Mouse (Mus musculus) lung, embryonic 14.5 days (tissue): ENCODE measurements around the gene Magi3. TPM values are rescaled to one million over a fixed set of nuclear protein-coding genes. Genes with fewer than 3 reads are reported as not detected.

ENCODE experiments used
- ATAC-seq: fragments of 200-750 bp; cut with Nextera tagmentation; 2 replicates; pipeline ENCODE4 v1.8.0; 2017; ENCODE audit warnings: mild to moderate bottlenecking, moderate TSS enrichment, moderate library complexity; ENCODE audit not compliant: insufficient read depth
- DNase-seq: peaks from one replicate; pipeline ENCODE4 v3.0.0-alpha.2; 2015
- H3K27ac ChIP-seq: fragments of 300-500 bp; sonication (generic); 2 replicates; pipeline ENCODE4 v1.5.1; 2014; ENCODE audit warnings: low read depth, mild to moderate bottlenecking, moderate library complexity
- H3K27me3 ChIP-seq: fragments of 300-500 bp; sonication (generic); 2 replicates; pipeline ENCODE4 v1.6.1; 2014; ENCODE audit warnings: low read length, control low read depth; ENCODE audit not compliant: insufficient read depth
- H3K36me3 ChIP-seq: fragments of 300-500 bp; sonication (generic); 2 replicates; pipeline ENCODE4 v1.6.1; 2014; ENCODE audit warnings: control low read depth; ENCODE audit not compliant: insufficient read depth
- H3K4me1 ChIP-seq: fragments of 300-500 bp; sonication (generic); 2 replicates; pipeline ENCODE4 v1.6.1; 2014; ENCODE audit warnings: antibody characterized with exemption, control low read depth; ENCODE audit not compliant: insufficient read depth
- H3K4me2 ChIP-seq: fragments of 300-500 bp; sonication (generic); 2 replicates; pipeline ENCODE4 v1.6.1; 2014; ENCODE audit warnings: mild to moderate bottlenecking
- H3K4me3 ChIP-seq: fragments of 300-500 bp; sonication (generic); 2 replicates; pipeline ENCODE4 v1.5.1; 2014; ENCODE audit warnings: low read depth, low read length
- H3K9ac ChIP-seq: fragments of 300-500 bp; sonication (generic); 2 replicates; pipeline ENCODE4 v1.6.1; 2014
- H3K9me3 ChIP-seq: fragments of 300-500 bp; sonication (generic); 2 replicates; pipeline ENCODE4 v1.6.1; 2016; ENCODE audit warnings: low read depth, low read length, control low read depth
- CTCF ChIP-seq: IDR thresholded peaks from 2 replicates; pipeline ENCODE4 v1.5.1; 2016; ENCODE audit warnings: antibody characterized with exemption, low read depth
- WGBS: fragments of 180-500 bp; shearing (Covaris S2); extraction: QIAGEN DNeasy Blood & Tissue Kit; methylation state at CpG from one replicate; pipeline ENCODE4 v1.1.7; 2014; 5-methylcytosine and 5-hydroxymethylcytosine counted together
- polyA plus RNA-seq: library from polyadenylated mRNA; unstranded; fragments of >200 nt; fragmentation: Nextera tagmentation; extraction: Ambion mirVana; gene quantifications from 2 replicates; pipeline ENCODE4 v1.2.1, GENCODE M21; 2014

Magi3 gene
- polyA plus RNA-seq, 1 experiment from 2014 or later, result 9.6 TPM

DNA sequence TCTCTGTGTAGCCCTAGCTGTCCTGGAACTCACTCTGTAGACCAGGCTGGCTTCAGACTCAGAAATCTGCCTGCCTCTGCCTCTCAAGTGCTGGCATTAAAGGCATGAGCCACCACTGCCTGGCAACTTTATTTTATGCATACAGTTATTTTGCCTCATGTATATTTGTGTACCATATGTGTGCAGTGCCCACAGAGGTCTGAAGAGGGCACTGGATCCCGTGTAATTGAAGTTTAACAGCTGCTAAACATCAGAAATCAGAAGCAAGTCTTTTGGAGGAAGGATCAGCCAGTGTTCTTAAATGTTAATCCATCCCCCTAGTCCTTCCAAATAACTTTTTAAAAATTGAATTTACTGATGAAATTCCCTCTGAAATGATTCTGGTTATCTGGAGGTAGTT lies 125.5 kb downstream of the Magi3 start:
- Histone ChIP-seq H3K4me2 (no peak overlapping the region), H3K27ac (no peak overlapping the region), H3K4me1 (peaks cover 3% of the 10 kb centered on the region; the same call in 1 of the 2 replicates), H3K9me3 (no peaks in the 10 kb centered on the region), H3K9ac (no peak overlapping the region), H3K36me3 (no peaks in the 10 kb centered on the region), H3K27me3 (no peaks in the 10 kb centered on the region), H3K4me3 (no peak overlapping the region)
- WGBS, result 47% methylated on average over 1 of the region's 1 CpGs
- 0 out of 2 replicates have a peak, but pooled peaks have one; percentile 13 for TF ChIP-seq CTCF
- ATAC-seq (no peak), DNase-seq (peak; percentile 33)

DNA sequence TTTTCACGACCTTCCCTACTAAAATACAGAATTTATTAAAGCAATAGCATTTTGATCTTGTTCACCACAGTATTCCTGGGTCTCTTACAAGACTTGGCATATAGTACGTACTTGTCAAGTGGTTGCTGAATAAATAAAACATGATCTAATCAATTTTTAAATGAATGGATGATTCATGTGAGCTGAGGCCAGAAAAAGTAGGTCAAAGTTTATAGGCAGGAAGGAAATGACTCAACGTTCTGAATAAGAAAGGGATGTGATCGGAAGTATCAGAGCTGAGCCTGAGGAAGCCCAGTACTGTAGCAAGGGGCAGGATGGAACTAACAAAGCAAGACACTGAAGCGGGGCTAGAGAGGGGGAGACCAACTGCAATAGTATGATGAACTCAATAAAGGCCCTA lies 127.4 kb downstream of the Magi3 start:
- Histone ChIP-seq H3K36me3 (no peaks in the 10 kb centered on the region), H3K27ac (no peak overlapping the region), H3K9ac (no peak overlapping the region), H3K4me3 (no peak overlapping the region), H3K27me3 (no peaks in the 10 kb centered on the region), H3K9me3 (no peaks in the 10 kb centered on the region), H3K4me2 (no peak overlapping the region), H3K4me1 (peaks cover 3% of the 10 kb centered on the region; the same call in 1 of the 2 replicates)
- no peak for ATAC-seq
- peak; percentile 41 for DNase-seq
- WGBS, result 71% methylated on average over 5 of the region's 5 CpGs
- TF ChIP-seq CTCF, result no peak

DNA sequence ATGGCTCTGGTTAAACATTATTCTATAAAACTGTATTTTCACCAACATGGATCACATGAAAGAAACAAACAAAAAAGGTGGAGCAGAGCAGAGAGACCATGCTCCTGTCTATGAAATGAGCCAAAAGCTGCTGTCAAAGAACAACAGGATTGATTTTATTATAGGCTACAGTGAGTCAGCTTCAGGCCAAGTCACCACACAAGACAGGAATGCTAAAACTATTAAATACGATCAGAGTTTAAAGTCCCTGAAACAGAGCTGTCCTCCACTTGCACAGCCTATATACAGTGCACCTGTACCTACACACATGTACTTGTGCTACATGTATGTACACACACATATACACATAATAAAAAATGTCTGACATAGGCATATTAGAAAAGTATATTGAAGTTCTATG lies 138.1 kb downstream of the Magi3 start:
- H3K36me3 ChIP-seq, result peaks cover 3% of the 10 kb centered on the region; the same call in 1 of the 2 replicates
- no peak overlapping the region for H3K4me2 ChIP-seq
- no peaks in the 10 kb centered on the region for H3K27me3 ChIP-seq
- no peaks in the 10 kb centered on the region for H3K4me1 ChIP-seq
- H3K4me3 ChIP-seq, result no peak overlapping the region
- 79% methylated on average over 1 of the region's 1 CpGs for WGBS
- no peaks in the 10 kb centered on the region for H3K9me3 ChIP-seq
- no peak overlapping the region for H3K27ac ChIP-seq
- no peak for TF ChIP-seq CTCF
- no peak overlapping the region for H3K9ac ChIP-seq
- DNase-seq (no peak), ATAC-seq (no peak)

GRCm38 (mm10) chr3:104078725-104079124 lies 141.4 kb downstream of the Magi3 start:
- ATAC-seq (no peak), DNase-seq (peak; percentile 16)
- Histone ChIP-seq H3K4me1 (no peaks in the 10 kb centered on the region), H3K4me2 (no peak overlapping the region), H3K9me3 (no peaks in the 10 kb centered on the region), H3K27ac (no peak overlapping the region), H3K9ac (no peak overlapping the region), H3K27me3 (no peaks in the 10 kb centered on the region), H3K36me3 (peaks cover 3% of the 10 kb centered on the region; the same call in 1 of the 2 replicates), H3K4me3 (no peak overlapping the region)
- no peak for TF ChIP-seq CTCF

GRCm38 (mm10) chr3:104069395-104069794 lies 150.8 kb downstream of the Magi3 start:
- Histone ChIP-seq H3K4me3 (no peak overlapping the region), H3K27me3 (no peaks in the 10 kb centered on the region), H3K9ac (no peak overlapping the region), H3K27ac (no peak overlapping the region), H3K4me1 (no peaks in the 10 kb centered on the region), H3K9me3 (no peaks in the 10 kb centered on the region), H3K36me3 (no peaks in the 10 kb centered on the region), H3K4me2 (no peak overlapping the region)
- TF ChIP-seq CTCF, result no peak
- no peak for ATAC-seq
- no peak for DNase-seq

- H3K27me3 ChIP-seq, result no peaks in the 10 kb centered on the region
- H3K4me1 ChIP-seq, result no peaks in the 10 kb centered on the region
- peak; percentile 1 for DNase-seq
- no peak overlapping the region for H3K27ac ChIP-seq
- H3K4me3 ChIP-seq, result no peak overlapping the region
- H3K9me3 ChIP-seq, result no peaks in the 10 kb centered on the region
- no peak overlapping the region for H3K9ac ChIP-seq
- no peak for ATAC-seq
- H3K36me3 ChIP-seq, result peaks cover 4% of the 10 kb centered on the region; the same call in 1 of the 2 replicates
- no peak for TF ChIP-seq CTCF
- WGBS, result 65% methylated on average over 6 of the region's 6 CpGs
- H3K4me2 ChIP-seq, result no peak overlapping the region
Observed at GRCm38 (mm10) chr3:104059001-104059622, 161.1 kb downstream of the Magi3 start.

GRCm38 (mm10) chr3:104032747-104033146 lies 187.4 kb downstream of the Magi3 start:
- WGBS, result 90% methylated on average over 1 of the region's 1 CpGs
- no peak for DNase-seq
- Histone ChIP-seq H3K36me3 (peaks cover 17% of the 10 kb centered on the region; the same call in 1 of the 2 replicates), H3K4me1 (no peaks in the 10 kb centered on the region), H3K4me3 (no peak overlapping the region), H3K27me3 (no peaks in the 10 kb centered on the region), H3K9me3 (no peaks in the 10 kb centered on the region), H3K27ac (no peak overlapping the region), H3K4me2 (no peak overlapping the region), H3K9ac (no peak overlapping the region)
- TF ChIP-seq CTCF, result no peak
- ATAC-seq, result no peak
